Mouse (Mus musculus) gastrocnemius, adult 18-20 months (tissue): ENCODE measurements around the gene Pdk4. TPM values are rescaled to one million over a fixed set of nuclear protein-coding genes. Genes with fewer than 3 reads are reported as not detected.

Experiments
- DNase-seq: peaks from one replicate; pipeline ENCODE4 v3.0.0; 2021; ENCODE audit warnings: low spot score
- total RNA-seq, 2 experiments: library from RNA; stranded (reverse); gene quantifications; 2 replicates each; pipeline ENCODE4 v1.2.3; 2021

Pdk4 gene
- total RNA-seq, 2 experiments from 2014 or later: 758 to 1,312 TPM

GRCm38 (mm10) chr6:5447546-5447945 lies 48.6 kb downstream of the Pdk4 start:
- DNase-seq: no peak

- no peak for DNase-seq
Observed at GRCm38 (mm10) chr6:5447013-5447412, 49.1 kb downstream of the Pdk4 start.

- no peak for DNase-seq
Observed at GRCm38 (mm10) chr6:5444331-5444898, 51.7 kb downstream of the Pdk4 start.

GRCm38 (mm10) chr6:5443104-5443863 lies 52.8 kb downstream of the Pdk4 start:
- DNase-seq: peak; percentile 78

GRCm38 (mm10) chr6:5442316-5443085 lies 53.6 kb downstream of the Pdk4 start:
- DNase-seq: peak; percentile 72

GRCm38 (mm10) chr6:5441221-5441620 lies 54.9 kb downstream of the Pdk4 start:
- DNase-seq: peak; percentile 35

- peak; percentile 36 for DNase-seq
Observed at GRCm38 (mm10) chr6:5437757-5438156, 58.4 kb downstream of the Pdk4 start.

GRCm38 (mm10) chr6:5433887-5434286 lies 62.2 kb downstream of the Pdk4 start:
- no peak for DNase-seq

Other genes starting within 250 kb of the Pdk4 start
- gene Pon3, start 240.0 kb downstream of the Pdk4 start, total RNA-seq: 10 to 100 TPM; 35.3 to 37.3 TPM
- gene Pon2, start 197.9 kb downstream of the Pdk4 start, total RNA-seq: 10 to 100 TPM; 18.2 to 19.2 TPM
- gene Asb4, start 112.9 kb downstream of the Pdk4 start, total RNA-seq: 10 to 100 TPM; 13.7 to 15.2 TPM
- gene Dync1i1, start 229.3 kb upstream of the Pdk4 start, total RNA-seq: under 1 TPM; 0.14 to 0.21 TPM